8 mouse cellular contexts compared by ENCODE assay signal in genomic region chr16:35627992-35628607, GRCm38 (mm10).
DNase-seq lines count a peak whose midpoint lies in the region; ATAC-seq and TF ChIP-seq lines count a peak whose summit lies in the region.

No protein-coding gene starts in this region.

- TF ChIP-seq CTCF in stomach, postnatal 0 days (IDR thresholded peaks at IDR 0.05; ENCODE audit: low read depth) = peak; percentile 95

- no peak overlapping the region for H3K27ac ChIP-seq in limb, embryonic 11.5 days (replicated peaks; ENCODE audit: low read depth, low read length)
- no peak overlapping the region for H3K27ac ChIP-seq in neural tube, embryonic 11.5 days (ENCODE audit: low read depth, low read length)
- no peak overlapping the region for H3K27ac ChIP-seq in stomach, postnatal 0 days (replicated peaks)

- 0 out of 2 replicates have a peak, but pooled peaks have one; percentile 45 for ATAC-seq in limb, embryonic 11.5 days (ENCODE audit: insufficient number of reproducible peaks, low FRiP score, low TSS enrichment, low read depth)
- peak; percentile 73; the same call in 1 of the 2 replicates for ATAC-seq in neural tube, embryonic 11.5 days (ENCODE audit: insufficient read depth, low FRiP score, low TSS enrichment)
- ATAC-seq in stomach, postnatal 0 days (ENCODE audit: low FRiP score, low TSS enrichment) = peak; percentile 58; the same call in 1 of the 2 replicates

- H3K36me3 ChIP-seq in limb, embryonic 11.5 days (ENCODE audit: control insufficient read depth, insufficient read depth, low read length) = no peaks in the 10 kb centered on the region
- no peaks in the 10 kb centered on the region; the same call in 1 of the 2 replicates for H3K36me3 ChIP-seq in neural tube, embryonic 11.5 days (ENCODE audit: control insufficient read depth, insufficient read depth, low read length)
- no peaks in the 10 kb centered on the region for H3K36me3 ChIP-seq in stomach, postnatal 0 days (ENCODE audit: control insufficient read depth, insufficient read depth, low read length)

- no peaks in the 10 kb centered on the region for H3K9me3 ChIP-seq in limb, embryonic 11.5 days (ENCODE audit: control insufficient read depth, low read length)
- H3K9me3 ChIP-seq in neural tube, embryonic 11.5 days (ENCODE audit: control insufficient read depth, low read length) = no peaks in the 10 kb centered on the region
- H3K9me3 ChIP-seq in stomach, postnatal 0 days (ENCODE audit: control insufficient read depth, low read length) = no peaks in the 10 kb centered on the region

- DNase-seq in 3134 (ENCODE audit: extremely low read depth, insufficient read length, low spot score) = peak; percentile 44
- DNase-seq in adrenal gland, adult 2 months = peak; percentile 80
- peak; percentile 83 for DNase-seq in embryo, embryonic 10 days (ENCODE audit: low spot score)
- peak; percentile 83 to 87 for DNase-seq in gastrocnemius, postnatal 4 days (ENCODE audit: low spot score in 2 of 2)
- DNase-seq in kidney, adult 8-10 months = peak; percentile 28 to 81
- DNase-seq in limb, embryonic 11.5 days (ENCODE audit: low spot score) = peak; percentile 91
- peak; percentile 81 for DNase-seq in neural tube, embryonic 11.5 days (ENCODE audit: low spot score)
- peak; percentile 84 for DNase-seq in stomach, postnatal 0 days (ENCODE audit: low spot score)

- no peak overlapping the region for H3K4me3 ChIP-seq in limb, embryonic 11.5 days (ENCODE audit: low read depth, low read length)
- H3K4me3 ChIP-seq in neural tube, embryonic 11.5 days (ENCODE audit: low read depth, low read length) = no peak overlapping the region
- H3K4me3 ChIP-seq in stomach, postnatal 0 days (ENCODE audit: low read depth, low read length) = no peak overlapping the region

- H3K4me2 ChIP-seq in limb, embryonic 11.5 days (ENCODE audit: low read depth, severe bottlenecking) = no peak overlapping the region
- no peak overlapping the region for H3K4me2 ChIP-seq in neural tube, embryonic 11.5 days (ENCODE audit: low read depth)
- no peak overlapping the region for H3K4me2 ChIP-seq in stomach, postnatal 0 days (replicated peaks; ENCODE audit: low read depth)

- no peak for TF ChIP-seq EP300 in stomach, postnatal 0 days (optimal IDR thresholded peaks at IDR 0.05)

- H3K4me1 ChIP-seq in limb, embryonic 11.5 days (ENCODE audit: control insufficient read depth, insufficient read depth, low read length) = peaks cover 8% of the 10 kb centered on the region; the same call in 1 of the 2 replicates
- H3K4me1 ChIP-seq in neural tube, embryonic 11.5 days (ENCODE audit: control insufficient read depth, insufficient read depth, low read length) = 0 out of 2 replicates have a peak, but pooled peaks cover 2% of the 10 kb centered on the region
- no peaks in the 10 kb centered on the region for H3K4me1 ChIP-seq in stomach, postnatal 0 days (replicated peaks; ENCODE audit: control insufficient read depth, insufficient read depth)

- H3K9ac ChIP-seq in limb, embryonic 11.5 days (ENCODE audit: low read length) = no peak overlapping the region
- no peak overlapping the region for H3K9ac ChIP-seq in neural tube, embryonic 11.5 days (ENCODE audit: low read length)
- H3K9ac ChIP-seq in stomach, postnatal 0 days (ENCODE audit: low read length) = no peak overlapping the region

- WGBS in limb, embryonic 11.5 days = 43% methylated on average over 10 of the region's 10 CpGs
- 38% methylated on average over 10 of the region's 10 CpGs for WGBS in neural tube, embryonic 11.5 days
- WGBS in stomach, postnatal 0 days = 45% methylated on average over 10 of the region's 10 CpGs

- no peaks in the 10 kb centered on the region for H3K27me3 ChIP-seq in limb, embryonic 11.5 days (ENCODE audit: control insufficient read depth, insufficient read depth, low read length)
- H3K27me3 ChIP-seq in neural tube, embryonic 11.5 days (ENCODE audit: control insufficient read depth, insufficient read depth, low read length) = no peaks in the 10 kb centered on the region
- H3K27me3 ChIP-seq in stomach, postnatal 0 days (ENCODE audit: control insufficient read depth, insufficient read depth, low read length) = no peaks in the 10 kb centered on the region
